Mouse (Mus musculus) hindbrain, embryonic 16.5 days (tissue): ENCODE data around the gene Gsto1. TPM values are rescaled to one million over a fixed set of nuclear protein-coding genes. Genes with fewer than 3 reads are reported as not detected.
"Not testable (repeated sequence)": the region's sequence is repeated elsewhere in the genome, so short reads cannot be mapped to it uniquely, and the experiment has no call there.

Experiments
- ATAC-seq: fragments of 200-750 bp; cut with Nextera tagmentation; 2 replicates; pipeline ENCODE4 v1.8.0; 2017; ENCODE audit warnings: moderate TSS enrichment, moderate library complexity
- H3K27ac ChIP-seq: fragments of 300-500 bp; sonication (generic); 2 replicates; pipeline ENCODE4 v1.5.1; 2014; ENCODE audit warnings: low read depth, mild to moderate bottlenecking, control low read depth, low read length, moderate library complexity
- H3K27me3 ChIP-seq: fragments of 300-500 bp; sonication (generic); replicated peaks from 2 replicates; pipeline ENCODE4 v1.6.1; 2014; ENCODE audit warnings: low read length; ENCODE audit not compliant: control insufficient read depth, insufficient read depth
- H3K36me3 ChIP-seq: fragments of 300-500 bp; sonication (generic); 2 replicates; pipeline ENCODE4 v1.6.1; 2014; ENCODE audit warnings: mild to moderate bottlenecking, low read length, moderate library complexity, mixed read lengths; ENCODE audit not compliant: control insufficient read depth, insufficient read depth
- H3K4me1 ChIP-seq: fragments of 300-500 bp; sonication (generic); 2 replicates; pipeline ENCODE4 v1.6.1; 2014; ENCODE audit warnings: low read depth, low read length; ENCODE audit not compliant: control insufficient read depth, insufficient read depth
- H3K4me2 ChIP-seq: fragments of 300-500 bp; sonication (generic); 2 replicates; pipeline ENCODE4 v1.6.1; 2014; ENCODE audit warnings: mild to moderate bottlenecking, low read length, control low read depth, moderate library complexity
- H3K4me3 ChIP-seq: fragments of 300-500 bp; sonication (generic); 2 replicates; pipeline ENCODE4 v1.5.1; 2014; ENCODE audit warnings: mild to moderate bottlenecking, low read length, control low read depth, moderate library complexity
- H3K9ac ChIP-seq: fragments of 300-500 bp; sonication (generic); 2 replicates; pipeline ENCODE4 v1.6.1; 2014; ENCODE audit warnings: low read depth, mild to moderate bottlenecking, control low read depth, low read length, moderate library complexity
- H3K9me3 ChIP-seq: fragments of 300-500 bp; sonication (generic); 2 replicates; pipeline ENCODE4 v1.6.1; 2014; ENCODE audit warnings: mild to moderate bottlenecking, low read length, moderate library complexity; ENCODE audit not compliant: control insufficient read depth
- WGBS: fragments of 180-500 bp; shearing (Covaris S2); extraction: QIAGEN DNeasy Blood & Tissue Kit; methylation state at CpG from one replicate; pipeline ENCODE4 v1.1.7; 2014; 5-methylcytosine and 5-hydroxymethylcytosine counted together
- polyA plus RNA-seq: library from polyadenylated mRNA; unstranded; fragments of >200 nt; fragmentation: Nextera tagmentation; extraction: Ambion mirVana; gene quantifications from 2 replicates; pipeline ENCODE4 v1.2.1, GENCODE M21; 2015

The Gsto1 gene
- polyA plus RNA-seq, 1 experiment from 2014 or later, result 148 TPM

GRCm38 (mm10) chr19:47829913-47830450, 24.8 kb upstream of the Gsto1 start:
- ATAC-seq, result no peak
- Histone ChIP-seq H3K36me3 (no peaks in the 10 kb centered on the region), H3K9ac (no peak overlapping the region), H3K9me3 (no peaks in the 10 kb centered on the region), H3K4me3 (no peak overlapping the region), H3K4me1 (no peaks in the 10 kb centered on the region), H3K4me2 (no peak overlapping the region), H3K27me3 (no peaks in the 10 kb centered on the region), H3K27ac (no peak overlapping the region)
- WGBS, result 87% methylated on average over 14 of the region's 14 CpGs

- H3K27me3 ChIP-seq, result no peaks in the 10 kb centered on the region
- 94% methylated on average over 8 of the region's 8 CpGs for WGBS
Measured at GRCm38 (mm10) chr19:47831111-47831510, 23.7 kb upstream of the Gsto1 start.

GRCm38 (mm10) chr19:47832316-47832715, 22.5 kb upstream of the Gsto1 start:
- ATAC-seq, result no peak
- Histone ChIP-seq H3K27ac (no peak overlapping the region), H3K9me3 (no peaks in the 10 kb centered on the region), H3K27me3 (no peaks in the 10 kb centered on the region), H3K4me1 (peaks cover 3% of the 10 kb centered on the region; the same call in 1 of the 2 replicates), H3K4me3 (no peak overlapping the region), H3K36me3 (no peaks in the 10 kb centered on the region), H3K4me2 (no peak overlapping the region), H3K9ac (no peak overlapping the region)
- 84% methylated on average over 16 of the region's 16 CpGs for WGBS

More at GRCm38 (mm10) chr19:47831111-47831510, 23.7 kb upstream of the Gsto1 start:
- ATAC-seq, result no peak
- Histone ChIP-seq H3K4me2 (no peak overlapping the region), H3K4me1 (no peaks in the 10 kb centered on the region), H3K9me3 (no peaks in the 10 kb centered on the region), H3K9ac (no peak overlapping the region), H3K4me3 (no peak overlapping the region), H3K36me3 (no peaks in the 10 kb centered on the region), H3K27ac (no peak overlapping the region)

- Histone ChIP-seq H3K27ac (no peak overlapping the region), H3K4me2 (no peak overlapping the region), H3K27me3 (no peaks in the 10 kb centered on the region), H3K36me3 (no peaks in the 10 kb centered on the region), H3K9me3 (no peaks in the 10 kb centered on the region), H3K4me3 (no peak overlapping the region), H3K9ac (no peak overlapping the region), H3K4me1 (peaks cover 3% of the 10 kb centered on the region; the same call in 1 of the 2 replicates)
- ATAC-seq, result no peak
- WGBS, result 91% methylated on average over 5 of the region's 5 CpGs
Measured at GRCm38 (mm10) chr19:47834614-47835013, 20.2 kb upstream of the Gsto1 start.

GRCm38 (mm10) chr19:47835776-47836175, 19.0 kb upstream of the Gsto1 start:
- Histone ChIP-seq H3K36me3 (no peaks in the 10 kb centered on the region), H3K4me1 (peaks cover 3% of the 10 kb centered on the region; the same call in 1 of the 2 replicates), H3K4me3 (no peak overlapping the region), H3K27me3 (no peaks in the 10 kb centered on the region), H3K9ac (no peak overlapping the region), H3K4me2 (no peak overlapping the region), H3K27ac (no peak overlapping the region), H3K9me3 (no peaks in the 10 kb centered on the region)
- ATAC-seq, result no peak
- WGBS, result 84% methylated on average over 7 of the region's 7 CpGs

DNA sequence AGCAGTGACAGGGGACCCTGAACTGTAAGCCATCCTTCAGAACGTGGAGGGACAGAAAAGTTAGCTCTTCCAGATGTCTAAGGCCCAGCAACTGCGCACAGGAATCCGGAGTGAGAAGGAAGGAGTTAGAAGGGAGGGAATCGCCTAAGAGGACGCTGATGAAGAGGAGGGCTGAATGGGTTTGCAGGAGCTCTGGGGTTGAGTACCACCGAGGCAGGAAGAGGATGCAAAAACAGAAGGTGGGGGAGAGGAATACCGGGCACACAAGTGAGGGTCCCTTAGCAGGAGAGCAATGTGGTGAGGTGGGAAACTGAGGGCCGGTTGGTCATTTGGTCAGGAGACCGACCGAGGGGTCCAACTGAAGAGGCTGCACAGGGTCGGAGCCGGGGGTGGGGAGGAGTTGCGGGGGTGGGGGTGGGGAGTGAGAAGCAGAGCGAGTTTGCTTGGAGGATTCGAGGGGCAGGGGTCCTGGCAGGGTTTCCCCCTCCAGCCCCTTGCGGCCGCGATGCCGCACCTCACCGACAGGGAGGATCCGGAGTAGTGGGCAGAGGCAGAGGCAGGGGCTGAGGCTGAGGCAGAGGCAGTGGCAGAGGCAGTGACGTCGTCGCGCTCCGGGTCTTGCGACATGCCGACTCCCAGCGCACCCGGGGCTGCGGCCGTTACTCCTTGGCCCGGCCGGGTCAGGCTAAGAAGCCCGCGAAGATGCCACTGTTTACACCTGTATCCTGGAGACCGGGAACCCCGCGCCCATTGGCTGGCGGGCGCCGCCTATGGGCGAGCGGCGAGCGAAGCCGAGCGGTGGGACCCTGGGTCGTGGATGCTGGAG, 17.9 kb upstream of the Gsto1 start:
- peak; percentile 98 for ATAC-seq
- WGBS, result 4% methylated on average over 49 of the region's 49 CpGs
- H3K4me2 ChIP-seq, result peak overlapping the region; percentile 93
- no peaks in the 10 kb centered on the region for H3K36me3 ChIP-seq
- H3K4me3 ChIP-seq, result peak overlapping the region; percentile 61
- H3K27ac ChIP-seq, result no peak overlapping the region
- no peaks in the 10 kb centered on the region for H3K9me3 ChIP-seq
- H3K27me3 ChIP-seq, result no peaks in the 10 kb centered on the region
- peak overlapping the region; percentile 65 for H3K9ac ChIP-seq
- H3K4me1 ChIP-seq, result peaks cover 3% of the 10 kb centered on the region; the same call in 1 of the 2 replicates

DNA sequence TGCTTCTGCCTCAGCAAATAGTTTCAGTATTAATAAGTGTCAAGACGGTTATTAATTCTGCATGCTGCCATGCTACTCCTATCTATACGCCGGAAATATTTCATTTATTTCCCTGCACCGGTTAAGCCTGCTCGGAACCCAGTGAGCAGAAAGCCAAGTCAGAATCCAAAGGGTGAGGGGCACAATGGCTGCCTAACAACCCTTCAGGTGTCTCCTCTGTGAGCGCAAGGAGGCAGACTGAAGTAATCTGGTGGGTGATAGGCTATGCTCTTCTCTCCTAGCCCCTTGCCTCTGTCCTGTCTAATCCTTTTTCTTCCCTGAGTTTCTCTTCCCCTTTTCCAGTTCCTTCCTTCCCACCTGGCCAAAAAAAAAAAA, 17.3 kb upstream of the Gsto1 start:
- H3K36me3 ChIP-seq, result no peaks in the 10 kb centered on the region
- peaks cover 3% of the 10 kb centered on the region; the same call in 1 of the 2 replicates for H3K4me1 ChIP-seq
- H3K27ac ChIP-seq, result no peak overlapping the region
- H3K4me3 ChIP-seq, result peak overlapping the region; percentile 61
- peak; percentile 76 for ATAC-seq
- H3K9ac ChIP-seq, result peak overlapping the region; percentile 65
- under 1% methylated on average over 6 of the region's 6 CpGs for WGBS
- no peaks in the 10 kb centered on the region for H3K9me3 ChIP-seq
- H3K4me2 ChIP-seq, result peak overlapping the region; percentile 93
- H3K27me3 ChIP-seq, result no peaks in the 10 kb centered on the region

DNA sequence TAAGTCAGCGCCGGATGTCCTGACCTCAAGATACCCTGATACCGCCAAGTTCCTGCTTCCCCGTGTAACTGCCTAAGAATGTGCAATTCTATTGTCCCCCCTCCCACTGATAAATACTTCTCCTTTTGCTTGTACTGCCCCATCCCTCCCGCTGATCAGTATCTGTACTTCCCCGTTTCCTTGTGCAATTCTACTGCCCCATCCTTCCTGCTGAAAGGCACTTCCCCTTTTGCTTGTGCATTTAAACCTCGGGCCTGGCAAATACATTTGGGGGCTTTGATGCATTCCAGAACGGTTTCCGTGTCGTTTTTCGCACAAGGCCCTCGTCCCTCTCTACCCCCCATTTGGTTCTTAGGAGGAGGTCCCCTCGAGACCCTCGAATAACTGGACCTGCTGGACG, 13.5 kb upstream of the Gsto1 start:
- H3K36me3 ChIP-seq, H3K27me3 ChIP-seq, ATAC-seq, H3K9me3 ChIP-seq, H3K9ac ChIP-seq, H3K4me2 ChIP-seq, H3K4me3 ChIP-seq, H3K4me1 ChIP-seq, H3K27ac ChIP-seq: not testable (repeated sequence)
- 86% methylated on average over 12 of the region's 15 CpGs for WGBS

- 88% methylated on average over 3 of the region's 3 CpGs for WGBS
- Histone ChIP-seq H3K9ac (no peak overlapping the region), H3K4me3 (no peak overlapping the region), H3K27me3 (no peaks in the 10 kb centered on the region), H3K4me2 (no peak overlapping the region), H3K9me3 (no peaks in the 10 kb centered on the region), H3K27ac (no peak overlapping the region), H3K4me1 (peaks cover 6% of the 10 kb centered on the region), H3K36me3 (no peaks in the 10 kb centered on the region)
- no peak for ATAC-seq
Measured at GRCm38 (mm10) chr19:47849735-47850134, 5.0 kb upstream of the Gsto1 start.
